Mouse (Mus musculus) embryonic facial prominence, embryonic 11.5 days (tissue): ENCODE results near the gene Myog. TPM values are rescaled to one million over a fixed set of nuclear protein-coding genes. Genes with fewer than 3 reads are reported as not detected.

Source experiments
- ATAC-seq: fragments of 200-750 bp; cut with Nextera tagmentation; replicated peaks from 2 replicates; pipeline ENCODE4 v1.8.0; 2017; ENCODE audit warnings: low read depth; ENCODE audit not compliant: insufficient number of reproducible peaks, low FRiP score, low TSS enrichment
- DNase-seq: peaks from one replicate; pipeline ENCODE4 v3.0.0-alpha.2; 2015; ENCODE audit warnings: low spot score
- H3K27ac ChIP-seq: fragments of 300-500 bp; sonication (generic); replicated peaks from 2 replicates; pipeline ENCODE4 v1.5.1; 2014; ENCODE audit warnings: mild to moderate bottlenecking, low read depth, low read length, control low read depth
- H3K27me3 ChIP-seq: fragments of 300-500 bp; sonication (generic); 2 replicates; pipeline ENCODE4 v1.6.1; 2014; ENCODE audit warnings: mild to moderate bottlenecking, low read length, moderate library complexity, mixed read lengths; ENCODE audit not compliant: control insufficient read depth, insufficient read depth
- H3K36me3 ChIP-seq: fragments of 300-500 bp; sonication (generic); replicated peaks from 2 replicates; pipeline ENCODE4 v1.6.1; 2014; ENCODE audit warnings: low read depth, mild to moderate bottlenecking, low read length, moderate library complexity, mixed read lengths; ENCODE audit not compliant: control insufficient read depth, insufficient read depth
- H3K4me1 ChIP-seq: fragments of 300-500 bp; sonication (generic); 2 replicates; pipeline ENCODE4 v1.6.1; 2014; ENCODE audit warnings: low read length, mixed read lengths; ENCODE audit not compliant: control insufficient read depth, insufficient read depth
- H3K4me2 ChIP-seq: fragments of 300-500 bp; sonication (generic); 2 replicates; pipeline ENCODE4 v1.6.1; 2014; ENCODE audit warnings: low read depth, mild to moderate bottlenecking, control low read depth, low read length, moderate library complexity
- H3K4me3 ChIP-seq: fragments of 300-500 bp; sonication (generic); 2 replicates; pipeline ENCODE4 v1.5.1; 2014; ENCODE audit warnings: low read depth, low read length, control low read depth
- H3K9ac ChIP-seq: fragments of 300-500 bp; sonication (generic); replicated peaks from 2 replicates; pipeline ENCODE4 v1.6.1; 2014; ENCODE audit warnings: mild to moderate bottlenecking, control low read depth, low read length
- H3K9me3 ChIP-seq: fragments of 300-500 bp; sonication (generic); replicated peaks from 2 replicates; pipeline ENCODE4 v1.6.1; 2016; ENCODE audit warnings: mild to moderate bottlenecking, low read length, inconsistent platforms, mixed read lengths; ENCODE audit not compliant: control insufficient read depth
- WGBS: fragments of 180-500 bp; shearing (Covaris S2); extraction: QIAGEN DNeasy Blood & Tissue Kit; methylation state at CpG from one replicate; pipeline ENCODE4 v1.1.7; 2014; 5-methylcytosine and 5-hydroxymethylcytosine counted together
- polyA plus RNA-seq: library from polyadenylated mRNA; unstranded; fragments of >200 nt; fragmentation: Nextera tagmentation; extraction: Ambion mirVana; gene quantifications from 2 replicates; pipeline ENCODE4 v1.2.1, GENCODE M21; 2014

Myog gene
- polyA plus RNA-seq, 1 experiment from 2014 or later, result 19.8 TPM

DNA sequence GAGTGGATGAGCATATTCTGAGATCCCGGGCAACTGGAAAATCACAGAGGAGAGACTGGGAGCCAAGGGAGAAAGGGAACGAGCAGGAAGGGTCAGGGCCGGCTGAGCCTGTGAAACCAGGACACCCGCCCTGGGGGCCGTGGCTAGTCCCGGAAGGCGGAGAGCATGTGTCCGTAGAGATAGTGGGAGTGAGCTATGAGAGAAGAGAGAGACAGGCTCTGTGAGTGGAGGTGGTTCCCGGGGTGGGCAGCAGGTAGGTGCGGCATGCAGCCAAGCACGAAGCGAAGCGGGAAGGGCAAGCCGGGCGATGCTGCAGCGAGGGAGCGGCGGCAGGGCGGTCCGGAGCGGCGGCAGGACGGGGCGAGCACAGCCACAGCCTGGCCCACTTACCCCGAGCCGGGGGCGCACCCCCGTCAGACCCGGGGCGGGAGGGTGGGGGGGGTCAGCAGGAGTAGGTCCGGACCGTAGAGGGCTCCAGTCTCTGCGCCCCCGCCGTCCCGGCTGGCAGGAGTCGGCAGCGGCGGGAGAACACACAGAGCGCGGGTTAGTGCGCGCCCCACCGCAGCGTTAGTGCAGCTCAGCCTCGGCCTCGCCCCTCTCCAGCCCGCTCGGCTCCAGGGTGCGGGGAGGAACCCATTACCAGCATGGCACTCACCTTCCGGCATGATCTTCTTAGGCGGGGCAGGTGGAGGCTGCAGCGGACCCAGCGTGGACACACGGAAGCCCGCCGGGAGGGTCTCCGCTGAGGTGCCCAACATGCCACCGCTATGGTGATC is 9.0 kb downstream of the Myog start:
- peaks cover 24% of the 10 kb centered on the region for H3K27me3 ChIP-seq
- ATAC-seq (peak; percentile 78), DNase-seq (peak; percentile 49)

DNA sequence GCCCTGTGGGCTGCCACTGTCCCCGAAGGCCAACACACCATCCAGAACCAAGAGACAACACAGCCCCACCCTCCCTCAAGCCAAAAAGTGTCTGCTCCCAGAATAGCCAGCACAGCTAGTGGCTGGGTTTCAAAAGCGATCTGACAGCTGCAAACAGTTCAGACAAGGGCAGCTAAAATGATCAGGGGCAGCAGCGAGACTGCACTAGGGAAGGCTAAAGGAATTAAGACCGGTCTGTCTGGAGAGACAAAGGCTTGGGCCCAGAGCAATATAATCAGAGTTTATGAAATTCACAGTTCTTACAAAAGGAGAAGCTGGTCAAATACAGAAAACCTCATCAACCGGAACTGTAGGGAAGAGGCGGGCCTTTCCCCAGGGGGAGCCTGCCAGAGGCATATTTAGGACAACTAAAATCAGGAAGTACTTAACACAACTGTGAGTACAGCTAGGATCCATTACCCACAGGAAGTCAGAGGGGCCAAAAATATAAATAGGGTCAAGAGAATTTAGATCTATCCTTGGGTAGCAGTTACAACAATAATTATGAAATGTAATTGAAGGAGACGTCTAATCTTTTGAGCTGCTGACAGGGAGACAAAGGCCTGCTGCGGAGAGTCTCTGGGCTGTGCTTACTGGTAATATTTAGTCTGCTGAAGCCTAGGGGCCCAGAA is 12.9 kb downstream of the Myog start:
- DNase-seq, result peak; percentile 65
- WGBS, result 15% methylated on average over 8 of the region's 8 CpGs
- no peak overlapping the region for H3K9ac ChIP-seq
- 0 out of 2 replicates have a peak, but pooled peaks cover 4% of the 10 kb centered on the region for H3K9me3 ChIP-seq
- peaks cover 24% of the 10 kb centered on the region for H3K27me3 ChIP-seq
- ATAC-seq, result no peak
- H3K4me2 ChIP-seq, result no peak overlapping the region
- H3K4me1 ChIP-seq, result peaks cover 3% of the 10 kb centered on the region
- H3K4me3 ChIP-seq, result no peak overlapping the region
- H3K36me3 ChIP-seq, result no peaks in the 10 kb centered on the region
- peak overlapping the region; percentile 62; the same call in 1 of the 2 replicates for H3K27ac ChIP-seq

More for the DNA sequence above, 9.0 kb downstream of the Myog start:
- Histone ChIP-seq H3K36me3 (no peaks in the 10 kb centered on the region), H3K4me3 (peak overlapping the region; percentile 49), H3K9ac (peak overlapping the region; percentile 67), H3K4me1 (peaks cover 3% of the 10 kb centered on the region), H3K9me3 (no peaks in the 10 kb centered on the region), H3K4me2 (peak overlapping the region; percentile 99), H3K27ac (no peak overlapping the region)
- WGBS, result 2% methylated on average over 45 of the region's 59 CpGs

DNA sequence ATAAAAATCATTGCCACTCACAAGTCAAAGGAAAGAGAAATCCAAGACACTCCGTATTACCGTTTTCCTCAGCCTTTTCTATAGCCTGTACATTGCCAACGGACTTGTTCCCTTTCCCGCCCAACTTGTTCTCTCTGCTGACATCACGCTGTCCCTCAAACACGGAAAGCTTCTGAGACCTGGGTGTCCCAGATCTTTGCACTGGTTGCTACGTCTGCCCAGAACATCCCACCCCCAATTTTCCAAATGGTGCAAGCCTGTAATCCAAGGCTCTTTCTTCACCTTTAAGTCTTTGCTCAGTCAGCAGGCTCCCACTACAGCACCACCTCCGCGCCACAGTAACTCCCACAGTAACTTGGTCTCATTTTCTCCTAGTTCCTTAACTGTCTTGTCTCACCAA is 15.2 kb downstream of the Myog start:
- no peak overlapping the region for H3K4me2 ChIP-seq
- no peak for ATAC-seq

GRCm38 (mm10) chr1:134307409-134307808 is 17.6 kb downstream of the Myog start:
- Histone ChIP-seq H3K4me3 (no peak overlapping the region), H3K9ac (no peak overlapping the region), H3K4me2 (no peak overlapping the region), H3K36me3 (no peaks in the 10 kb centered on the region), H3K27me3 (no peaks in the 10 kb centered on the region), H3K9me3 (0 out of 2 replicates have a peak, but pooled peaks cover 4% of the 10 kb centered on the region), H3K27ac (no peak overlapping the region), H3K4me1 (peaks cover 2% of the 10 kb centered on the region)
- WGBS, result 51% methylated on average over 10 of the region's 10 CpGs
- ATAC-seq, result no peak
- no peak for DNase-seq

More for the DNA sequence above, 15.2 kb downstream of the Myog start:
- Histone ChIP-seq H3K27ac (no peak overlapping the region), H3K9ac (no peak overlapping the region), H3K36me3 (no peaks in the 10 kb centered on the region), H3K9me3 (0 out of 2 replicates have a peak, but pooled peaks cover 4% of the 10 kb centered on the region), H3K4me3 (no peak overlapping the region), H3K4me1 (peaks cover 3% of the 10 kb centered on the region), H3K27me3 (peaks cover 4% of the 10 kb centered on the region)
- WGBS, result 90% methylated on average over 9 of the region's 9 CpGs
- no peak for DNase-seq

GRCm38 (mm10) chr1:134310291-134310690 is 20.5 kb downstream of the Myog start:
- ATAC-seq (no peak), DNase-seq (no peak)
- H3K4me3 ChIP-seq, result no peak overlapping the region
- no peaks in the 10 kb centered on the region for H3K27me3 ChIP-seq
- no peaks in the 10 kb centered on the region for H3K36me3 ChIP-seq
- no peaks in the 10 kb centered on the region for H3K4me1 ChIP-seq
- no peaks in the 10 kb centered on the region for H3K9me3 ChIP-seq
- no peak overlapping the region for H3K27ac ChIP-seq
- no peak overlapping the region for H3K4me2 ChIP-seq
- no peak overlapping the region for H3K9ac ChIP-seq
- WGBS, result 87% methylated on average over 2 of the region's 2 CpGs

DNA sequence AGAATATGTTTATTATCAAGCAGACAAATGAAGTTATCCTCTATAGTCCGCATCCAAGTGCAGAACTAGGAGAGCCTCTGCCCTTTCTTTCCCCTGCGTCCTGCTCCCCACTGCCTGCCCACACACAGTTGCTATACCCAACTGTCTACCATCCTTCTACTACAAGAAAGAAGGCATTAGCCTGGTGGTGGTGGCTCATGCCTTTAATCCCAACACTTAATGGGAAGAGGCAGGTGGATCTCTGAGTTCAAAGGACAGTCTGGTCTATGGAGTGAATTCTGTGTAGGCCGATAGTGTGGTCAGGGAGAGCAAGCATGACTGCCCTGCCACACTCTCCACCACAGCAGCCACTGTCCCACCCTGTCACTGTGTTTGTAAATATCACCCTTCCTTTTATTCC is 20.9 kb downstream of the Myog start:
- H3K4me2 ChIP-seq, result no peak overlapping the region
- H3K27ac ChIP-seq, result no peak overlapping the region
- no peaks in the 10 kb centered on the region for H3K27me3 ChIP-seq
- H3K36me3 ChIP-seq, result no peaks in the 10 kb centered on the region
- DNase-seq (no peak), ATAC-seq (no peak)
- H3K4me3 ChIP-seq, result no peak overlapping the region
- H3K9me3 ChIP-seq, result no peaks in the 10 kb centered on the region
- 88% methylated on average over 3 of the region's 3 CpGs for WGBS
- no peak overlapping the region for H3K9ac ChIP-seq
- H3K4me1 ChIP-seq, result no peaks in the 10 kb centered on the region

GRCm38 (mm10) chr1:134311760-134312159 is 22.0 kb downstream of the Myog start:
- Histone ChIP-seq H3K4me3 (no peak overlapping the region), H3K9me3 (no peaks in the 10 kb centered on the region), H3K36me3 (no peaks in the 10 kb centered on the region), H3K27ac (no peak overlapping the region), H3K9ac (no peak overlapping the region), H3K27me3 (no peaks in the 10 kb centered on the region), H3K4me2 (no peak overlapping the region), H3K4me1 (no peaks in the 10 kb centered on the region)
- ATAC-seq (no peak), DNase-seq (no peak)
- WGBS, result 92% methylated on average over 7 of the region's 7 CpGs

DNA sequence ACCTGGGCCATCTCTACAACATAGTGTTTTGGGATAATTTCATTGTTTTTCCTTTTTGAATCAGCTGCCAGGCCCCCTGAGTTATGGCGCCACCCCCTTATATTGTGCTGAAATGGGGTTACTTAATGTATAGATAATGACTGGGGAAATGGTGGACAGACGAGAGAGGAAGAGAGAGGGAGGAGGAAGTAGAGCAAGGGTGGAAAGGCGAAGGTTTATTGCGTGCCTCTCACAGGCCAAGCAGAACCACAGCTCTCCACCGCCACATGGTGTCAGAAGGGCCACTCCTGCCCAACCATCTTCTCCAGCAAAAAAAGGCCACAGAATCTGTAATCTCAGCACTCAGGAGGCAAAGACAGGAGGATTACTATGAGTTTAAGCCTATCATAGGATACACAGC is 25.4 kb downstream of the Myog start:
- Histone ChIP-seq H3K27me3 (no peaks in the 10 kb centered on the region), H3K36me3 (no peaks in the 10 kb centered on the region), H3K4me1 (no peaks in the 10 kb centered on the region), H3K9ac (no peak overlapping the region), H3K4me3 (no peak overlapping the region), H3K4me2 (no peak overlapping the region), H3K9me3 (no peaks in the 10 kb centered on the region), H3K27ac (no peak overlapping the region)
- DNase-seq, result no peak
- WGBS, result 81% methylated on average over 5 of the region's 5 CpGs
- ATAC-seq, result no peak
